Mouse (Mus musculus): ENCODE data around the gene Myo16.

DNA sequence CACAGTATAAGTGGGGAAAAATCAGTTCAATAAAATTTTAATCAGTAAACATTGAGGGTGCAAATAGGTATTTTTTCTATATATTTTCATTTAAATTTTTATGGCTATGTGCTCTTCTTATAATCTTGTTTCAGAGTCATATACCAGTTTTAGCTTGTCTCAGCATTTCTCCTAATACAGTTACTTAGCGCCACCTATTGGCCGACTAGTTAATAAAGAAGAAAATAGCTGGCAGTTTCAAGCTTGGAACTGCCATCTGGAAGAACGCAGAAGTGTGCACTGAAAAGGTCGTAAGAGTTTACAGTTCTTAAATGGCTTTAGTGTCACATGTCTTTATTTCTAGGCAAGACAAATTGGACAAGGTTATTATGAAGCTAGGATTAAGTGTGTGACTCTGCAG, 248.9 kb downstream of the Myo16 start:
- TF ChIP-seq CTCF (IDR thresholded peaks at IDR 0.05; ENCODE audit: low read depth): peak; percentile 86
- no peak for TF ChIP-seq EP300 (optimal IDR thresholded peaks at IDR 0.05)

All from stomach, postnatal 0 days (tissue).